Mouse (Mus musculus) heart, postnatal 0 days (tissue): ENCODE results near the gene Ndufv2.

Experiments
- CTCF ChIP-seq: IDR thresholded peaks from 2 replicates; pipeline ENCODE4 v1.5.1; 2016; ENCODE audit warnings: antibody characterized with exemption, control low read depth, low read depth
- EP300 ChIP-seq: IDR thresholded peaks from 2 replicates; pipeline ENCODE4 v1.6.1; 2016; ENCODE audit warnings: antibody characterized with exemption, low read depth

- TF ChIP-seq CTCF (peak; percentile 25; the same call in 1 of the 2 replicates), EP300 (no peak)
These were observed 23.9 kb upstream of the Ndufv2 start for GRCm38 (mm10) chr17:66125211-66125610.
